Mouse (Mus musculus) CH12.LX (cell line): ENCODE results near the gene Rplp0. TPM values are rescaled to one million over a fixed set of nuclear protein-coding genes. Genes with fewer than 3 reads are reported as not detected.

ENCODE experiments used
- DNase-seq: peaks from one replicate; pipeline ENCODE4 v3.0.0-alpha.2; 2013; ENCODE audit errors: extremely low read depth
- H3K27ac ChIP-seq: 2 replicates; pipeline ENCODE4 v1.5.1; 2012; ENCODE audit warnings: low read depth, mild to moderate bottlenecking, control low read depth, moderate library complexity; ENCODE audit not compliant: insufficient read depth
- H3K27me3 ChIP-seq: replicated peaks from 2 replicates; pipeline ENCODE3; 2012; ENCODE audit warnings: inconsistent platforms
- H3K36me3 ChIP-seq, 2 experiments: replicated peaks in 1 of 2; 2 replicates each; pipeline versions ENCODE3 to v1.6.1; 2012; ENCODE audit warnings: inconsistent platforms in 1 of 2, low read length in 1 of 2, mild to moderate bottlenecking in 1 of 2, mixed read lengths in 1 of 2, moderate library complexity in 1 of 2; ENCODE audit not compliant: control insufficient read depth in 1 of 2, insufficient read depth in 1 of 2
- H3K4me1 ChIP-seq, 2 experiments: 2 replicates each; pipeline ENCODE4 v1.6.1; 2012; ENCODE audit warnings: inconsistent platforms in 1 of 2, moderate library complexity in 1 of 2; ENCODE audit not compliant: insufficient read depth in 2 of 2, control insufficient read depth in 1 of 2
- H3K4me2 ChIP-seq: 2 replicates; pipeline ENCODE4 v1.6.1; 2012; ENCODE audit warnings: low read depth, mild to moderate bottlenecking, control low read depth; ENCODE audit not compliant: poor library complexity, insufficient read depth, severe bottlenecking
- H3K4me3 ChIP-seq, 3 experiments: fragments of 150-350 bp in 1 of 3; sonication (generic) in 1 of 3; replicated peaks in 1 of 3; 2 replicates each; pipeline versions ENCODE3 to v1.5.1; 2011 to 2012; ENCODE audit warnings: low read depth in 2 of 3, low read length in 2 of 3, mild to moderate bottlenecking in 2 of 3, moderate library complexity in 2 of 3, control low read depth in 1 of 3, improper control_type of control experiment in 1 of 3, inconsistent platforms in 1 of 3, mixed read lengths in 1 of 3; ENCODE audit not compliant: poor library complexity in 1 of 3
- H3K79me2 ChIP-seq: replicated peaks from 2 replicates; pipeline ENCODE4 v1.6.1; 2012; ENCODE audit warnings: mild to moderate bottlenecking, moderate library complexity; ENCODE audit not compliant: control insufficient read depth, poor library complexity, insufficient read depth, severe bottlenecking; ENCODE audit errors: extremely low read depth
- H3K9ac ChIP-seq: 2 replicates; pipeline ENCODE4 v1.6.1; 2012; ENCODE audit warnings: low read depth, mild to moderate bottlenecking, control low read depth, moderate library complexity; ENCODE audit not compliant: insufficient read depth
- H3K9me3 ChIP-seq: replicated peaks from 2 replicates; pipeline ENCODE3; 2012; ENCODE audit warnings: low read length, inconsistent platforms, mixed read lengths
- BHLHE40 ChIP-seq: IDR thresholded peaks from 2 replicates; pipeline ENCODE4 v1.6.1; 2011; ENCODE audit warnings: mild to moderate bottlenecking, low read depth, low read length, improper control_type of control experiment
- CHD2 ChIP-seq: IDR thresholded peaks from 2 replicates; pipeline ENCODE4 v1.6.1; 2011; ENCODE audit warnings: low read length, improper control_type of control experiment
- CTCF ChIP-seq, 2 experiments: IDR thresholded peaks in 1 of 2; conservative IDR thresholded peaks in 1 of 2; 2 replicates each; pipeline ENCODE4 v1.5.1; 2011 to 2012; ENCODE audit warnings: low read depth in 2 of 2, low read length in 2 of 2, improper control_type of control experiment in 1 of 2, inconsistent platforms in 1 of 2, mild to moderate bottlenecking in 1 of 2, moderate library complexity in 1 of 2
- ELF1 ChIP-seq: IDR thresholded peaks from 2 replicates; pipeline ENCODE4 v1.6.1; 2014; ENCODE audit warnings: low read depth, mild to moderate bottlenecking, inconsistent platforms, low read length, improper control_type of control experiment
- EP300 ChIP-seq: IDR thresholded peaks from 2 replicates; pipeline ENCODE4 v1.6.1; 2011; ENCODE audit warnings: low read length, improper control_type of control experiment
- ETS1 ChIP-seq: conservative IDR thresholded peaks from 2 replicates; pipeline ENCODE4 v1.6.1; 2012; ENCODE audit warnings: low read depth, mild to moderate bottlenecking, inconsistent platforms, low read length, improper control_type of control experiment, moderate library complexity
- GABPA ChIP-seq: IDR thresholded peaks from 2 replicates; pipeline ENCODE4 v1.6.1; 2012; ENCODE audit warnings: low read depth, low read length, improper control_type of control experiment, inconsistent platforms; ENCODE audit not compliant: insufficient replicate concordance
- HCFC1 ChIP-seq: IDR thresholded peaks from 2 replicates; pipeline ENCODE4 v1.6.1; 2012; ENCODE audit warnings: low read depth, mild to moderate bottlenecking, inconsistent platforms, low read length, improper control_type of control experiment
- JUN ChIP-seq: IDR thresholded peaks from 2 replicates; pipeline ENCODE4 v1.6.1; 2011; ENCODE audit warnings: low read depth, mild to moderate bottlenecking, low read length, improper control_type of control experiment, moderate library complexity; ENCODE audit not compliant: insufficient read depth
- MAFK ChIP-seq: IDR thresholded peaks from 2 replicates; pipeline ENCODE4 v1.6.1; 2011; ENCODE audit warnings: low read length, improper control_type of control experiment; ENCODE audit not compliant: insufficient replicate concordance
- MAX ChIP-seq: IDR thresholded peaks from 2 replicates; pipeline ENCODE4 v1.6.1; 2011; ENCODE audit warnings: low read length, improper control_type of control experiment
- MAZ ChIP-seq: IDR thresholded peaks from 2 replicates; pipeline ENCODE4 v1.6.1; 2012; ENCODE audit warnings: low read depth, mild to moderate bottlenecking, inconsistent platforms, low read length, improper control_type of control experiment, moderate library complexity
- MEF2A ChIP-seq: IDR thresholded peaks from 2 replicates; pipeline ENCODE4 v1.6.1; 2014; ENCODE audit warnings: low read depth, mild to moderate bottlenecking, inconsistent platforms, low read length, improper control_type of control experiment, borderline replicate concordance
- MXI1 ChIP-seq: IDR thresholded peaks from 2 replicates; pipeline ENCODE4 v1.6.1; 2011; ENCODE audit warnings: mild to moderate bottlenecking, low read depth, low read length, improper control_type of control experiment
- MYC ChIP-seq: IDR thresholded peaks from 2 replicates; pipeline ENCODE4 v1.6.1; 2011; ENCODE audit warnings: low read depth, mild to moderate bottlenecking, improper control_type of control experiment, low read length
- PAX5 ChIP-seq: IDR thresholded peaks from 2 replicates; pipeline ENCODE4 v1.6.1; 2012; ENCODE audit warnings: low read length, inconsistent platforms, mixed read lengths
- POLR2A ChIP-seq: IDR thresholded peaks from 2 replicates; pipeline ENCODE4 v1.6.1; 2011; ENCODE audit warnings: low read depth, mild to moderate bottlenecking, improper control_type of control experiment, low read length
- POLR2AphosphoS2 ChIP-seq: IDR thresholded peaks from 2 replicates; pipeline ENCODE4 v1.6.1; 2011; ENCODE audit warnings: low read depth, low read length, improper control_type of control experiment
- RAD21 ChIP-seq: IDR thresholded peaks from 2 replicates; pipeline ENCODE4 v1.6.1; 2011; ENCODE audit warnings: low read depth, mild to moderate bottlenecking, low read length, improper control_type of control experiment, moderate library complexity
- RCOR1 ChIP-seq: conservative IDR thresholded peaks from 2 replicates; pipeline ENCODE4 v1.6.1; 2012; ENCODE audit warnings: low read depth, mild to moderate bottlenecking, inconsistent platforms, low read length, improper control_type of control experiment
- SMC3 ChIP-seq: IDR thresholded peaks from 2 replicates; pipeline ENCODE4 v1.6.1; 2011; ENCODE audit warnings: low read depth, low read length, improper control_type of control experiment
- TCF12 ChIP-seq: IDR thresholded peaks from 2 replicates; pipeline ENCODE4 v1.6.1; 2014; ENCODE audit warnings: low read depth, mild to moderate bottlenecking, inconsistent platforms, low read length, improper control_type of control experiment
- ZKSCAN1 ChIP-seq: IDR thresholded peaks from 2 replicates; pipeline ENCODE4 v1.6.1; 2012; ENCODE audit warnings: low read depth, inconsistent platforms, low read length, improper control_type of control experiment, borderline replicate concordance
- dilution Hi-C: fragments of 300-500 bp; cut with MboI; formaldehyde crosslinking; loops from 2 replicates; pipeline ENCODE4 v1.14.3; 2020; ENCODE audit warnings: low sequenced_read_pairs; ENCODE audit not compliant: extremely low pct_unique_long_range_greater_than_20kb, extremely low pct_ligation_motif_present
- in situ Hi-C: fragments of 300-500 bp; cut with MboI; formaldehyde crosslinking; loops from 3 replicates; pipeline ENCODE4 v1.14.3; 2019; ENCODE audit warnings: low sequenced_read_pairs, low pct_ligation_motif_present, low pct_unique_long_range_greater_than_20kb, mixed read lengths
- polyA plus RNA-seq: library from polyadenylated mRNA; unstranded; fragments of >175 nt; gene quantifications from 2 replicates; pipeline ENCODE4 v1.2.1, GENCODE M21; 2012; ENCODE audit warnings: low read depth; ENCODE audit not compliant: insufficient read length
- total RNA-seq, 2 experiments: library from RNA; depleted of rRNA; stranded (reverse); fragments of 300-350 nt in 1 of 2; fragments of >200 nt in 1 of 2; gene quantifications; 2 replicates each; pipeline ENCODE4 v1.2.3; 2012 to 2014

Gene Rplp0
- total and polyA plus RNA-seq, 3 experiments = 4,800 to 6,606 (median 5,581) TPM

- no peaks in the 10 kb centered on the region for H3K27me3 ChIP-seq
- in situ Hi-C loops (no loop called here), dilution Hi-C loops (no loop called here)
- no peak overlapping the region for H3K27ac ChIP-seq
- peaks cover 3% of the 10 kb centered on the region for H3K79me2 ChIP-seq
- H3K4me3 ChIP-seq = no peak overlapping the region
- H3K4me2 ChIP-seq = no peak overlapping the region
- no peaks in the 10 kb centered on the region for H3K9me3 ChIP-seq
- peaks cover 30 to 59% of the 10 kb centered on the region in 2 experiments for H3K36me3 ChIP-seq
- no peak for DNase-seq
- peaks cover 9 to 32% of the 10 kb centered on the region in 2 experiments for H3K4me1 ChIP-seq
- no peak overlapping the region for H3K9ac ChIP-seq
- TF ChIP-seq CTCF (conservative IDR thresholded peaks at IDR 0.05 in 1 of 2, IDR thresholded peaks at IDR 0.05 in 1 of 2; ENCODE audit: low read depth in 2 of 2, low read length in 2 of 2) (no peak), JUN (no peak), PAX5 (no peak), MEF2A (no peak), TCF12 (no peak), GABPA (no peak), MXI1 (no peak), POLR2A (no peak), EP300 (no peak), MAFK (no peak), ZKSCAN1 (no peak), MYC (no peak), HCFC1 (no peak), CHD2 (no peak)
Observed at GRCm38 (mm10) chr5:115554536-115555291, 4.6 kb upstream of the Rplp0 start.

- dilution Hi-C loops = no loop called here
- Histone ChIP-seq H3K4me2 (0 out of 2 replicates have a peak overlapping the region, but pooled peaks have one; percentile 21), H3K79me2 (peaks cover 18% of the 10 kb centered on the region), H3K27me3 (no peaks in the 10 kb centered on the region), H3K4me1 (peaks cover 2 to 17% of the 10 kb centered on the region in 2 experiments; a peak in 2 of 4 replicates), H3K9me3 (no peaks in the 10 kb centered on the region), H3K27ac (no peak overlapping the region)
- in situ Hi-C loops = no loop called here
- DNase-seq = peak; percentile 68
- peak; percentile 69 for TF ChIP-seq SMC3
- TF ChIP-seq CTCF (conservative IDR thresholded peaks at IDR 0.05 in 1 of 2, IDR thresholded peaks at IDR 0.05 in 1 of 2; ENCODE audit: low read depth in 2 of 2, low read length in 2 of 2) = peak; percentile 78 to 95
- TF ChIP-seq POLR2AphosphoS2 = no peak
- no peak for TF ChIP-seq RCOR1
- TF ChIP-seq RAD21 = peak; percentile 33
- TF ChIP-seq MAX = no peak
- no peak for TF ChIP-seq BHLHE40
- TF ChIP-seq ELF1 = peak; percentile 58
- no peak for TF ChIP-seq ETS1
- no peak for TF ChIP-seq MXI1
- no peak for TF ChIP-seq MAZ
- TF ChIP-seq, all 38 proteins: peak for 4
- Histone ChIP-seq H3K4me3 (no peak overlapping the region), H3K9ac (no peak overlapping the region), H3K36me3 (peaks cover 32 to 54% of the 10 kb centered on the region in 2 experiments)
Observed at GRCm38 (mm10) chr5:115556217-115556616, 3.0 kb upstream of the Rplp0 start.
